Mouse (Mus musculus): Measurements from ENCODE around the gene Mllt1. TPM values are rescaled to one million over a fixed set of nuclear protein-coding genes. Genes with fewer than 3 reads are reported as not detected.

Gene Mllt1
- 24.1 and 27.8 TPM in 2 replicates for polyA plus RNA-seq (2012; rRNA removed)

DNA sequence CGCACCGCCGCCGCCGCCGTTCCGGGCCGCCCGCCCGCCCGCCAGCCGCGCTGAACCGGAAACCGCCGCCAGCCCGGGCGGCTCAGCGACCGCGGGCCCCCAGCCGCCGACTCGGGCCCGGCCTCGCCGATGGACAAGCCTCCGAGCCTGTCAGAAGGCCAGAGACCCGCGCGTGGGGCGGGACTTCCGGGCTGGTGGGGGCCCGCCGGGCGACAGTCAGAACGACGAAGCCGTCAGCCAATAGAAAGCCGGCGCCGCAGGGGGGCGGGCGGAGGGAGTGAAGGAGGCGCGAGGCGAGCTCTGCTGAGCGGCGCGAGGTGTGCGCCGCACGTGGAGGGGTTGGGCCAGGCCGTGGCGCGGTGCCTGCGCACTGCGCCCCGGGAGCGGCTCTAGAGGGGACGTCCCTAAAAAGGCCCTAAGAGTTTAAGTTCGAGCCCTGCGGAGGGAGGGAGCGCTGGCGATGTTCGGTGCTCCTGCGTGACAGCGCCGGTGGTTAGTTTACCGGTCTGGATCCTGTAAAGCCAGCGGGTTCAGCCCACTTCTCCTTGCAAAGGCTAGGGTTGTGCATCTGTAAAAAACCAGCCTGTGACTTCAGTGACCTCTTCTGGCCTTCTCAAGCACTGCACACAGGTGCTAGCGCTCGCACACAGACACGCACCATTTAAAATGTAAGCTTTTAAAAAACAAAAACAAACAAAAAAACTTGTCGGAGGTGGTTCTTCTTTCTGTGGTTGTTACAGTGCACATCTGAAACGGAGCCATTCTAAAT is at the start of gene Mllt1:
TSS of gene Mllt1 (minus strand) at position 53 of the 769 bp plus-strand sequence.

DNA sequence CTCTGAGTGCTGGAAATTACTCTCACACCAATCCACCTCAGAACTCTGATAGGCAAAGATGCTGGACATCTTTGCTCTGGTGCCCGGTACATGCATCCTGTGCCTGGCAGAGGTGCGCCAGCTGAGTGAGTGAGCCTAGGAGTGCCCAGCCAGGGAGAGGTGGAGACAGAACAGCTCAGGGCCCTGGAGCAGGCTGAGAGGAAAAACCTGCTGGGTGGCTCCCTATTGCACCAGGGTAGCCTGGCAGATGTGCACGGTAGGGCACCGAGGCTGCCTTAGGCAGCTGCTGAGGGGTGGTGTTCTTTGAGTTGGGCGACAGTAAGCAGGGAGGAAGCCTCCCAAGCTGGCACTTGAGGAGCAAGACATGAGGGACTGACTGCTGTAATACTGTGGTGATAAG is 46.8 kb upstream of the Mllt1 start, which contains the start of gene Acer1:
TSS of gene Acer1 (minus strand) at position 114 of the 400 bp plus-strand sequence.

DNA sequence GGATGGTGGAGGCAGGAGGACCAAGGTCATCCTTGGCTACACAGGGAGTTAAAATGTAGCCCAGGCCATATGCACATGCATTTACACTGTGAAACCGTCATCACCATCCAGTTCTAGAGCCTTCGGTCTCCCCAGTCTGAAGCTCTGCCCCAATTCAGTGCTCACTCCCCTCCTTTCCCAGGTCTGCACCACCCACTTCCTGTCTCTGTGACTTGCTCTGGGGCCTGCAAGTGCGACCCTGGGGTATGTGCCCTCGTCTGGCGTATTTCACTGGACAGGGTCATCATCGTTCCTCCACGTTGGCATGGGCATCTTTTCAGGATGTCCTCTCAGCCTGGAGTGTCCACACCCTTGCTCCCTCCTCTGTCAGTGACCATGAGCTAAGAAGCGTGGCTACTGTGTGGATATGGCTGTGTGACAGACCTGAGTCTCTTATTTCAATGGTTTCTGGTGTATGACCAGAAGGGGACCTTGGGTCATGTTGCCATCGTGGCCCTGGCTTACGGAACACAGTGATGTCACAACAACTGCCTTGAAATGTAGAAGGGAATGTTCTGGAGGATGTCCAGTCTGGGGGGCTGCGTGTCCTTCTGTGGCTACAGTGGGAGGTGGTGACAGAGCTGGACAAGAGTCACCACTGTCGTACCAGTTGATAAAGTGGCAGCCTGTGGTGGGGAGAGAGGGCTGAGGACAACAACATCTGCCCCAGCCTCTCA is 60.1 kb downstream of the Mllt1 start, which contains the start of gene 1700061G19Rik:
TSS of gene 1700061G19Rik (plus strand) at position 542 of the 716 bp plus-strand sequence.

GRCm38 (mm10) chr17:56874237-56874636 is 61.0 kb downstream of the Mllt1 start, which contains the start of gene Acsbg2:
Gene Acsbg2, minus strand, starts transcription at chr17:56874447.

Other genes with a start within 250 kb of the Mllt1 start
- gene Ndufa11, start 217.6 kb downstream of the Mllt1 start, polyA plus RNA-seq (2012; rRNA removed) = 612 and 926 TPM in 2 replicates
- 12.7 and 17.2 TPM in 2 replicates for gene Vmac, start 217.4 kb downstream of the Mllt1 start, polyA plus RNA-seq (2012; rRNA removed)
- gene Nrtn, start 177.9 kb downstream of the Mllt1 start, polyA plus RNA-seq (2012; rRNA removed) = 61.1 and 186 TPM in 2 replicates
- 42.5 and 43.8 TPM in 2 replicates for gene Dus3l, start 170.7 kb downstream of the Mllt1 start, polyA plus RNA-seq (2012; rRNA removed)
- 2.9 and 3.5 TPM in 2 replicates for gene Prr22, start 165.2 kb downstream of the Mllt1 start, polyA plus RNA-seq (2012; rRNA removed)
- 10.5 and 10.9 TPM in 2 replicates for gene Rfx2, start 104.4 kb downstream of the Mllt1 start, polyA plus RNA-seq (2012; rRNA removed)
- not detected in 2 replicates for gene Acsbg2, start 61.0 kb downstream of the Mllt1 start, polyA plus RNA-seq (2012; rRNA removed)
- gene 1700061G19Rik, start 59.9 kb downstream of the Mllt1 start, polyA plus RNA-seq (2012; rRNA removed) = 0.18 and 0.25 TPM in 2 replicates
- gene Acer1, start 46.7 kb upstream of the Mllt1 start, polyA plus RNA-seq (2012; rRNA removed) = 23.5 and 26.4 TPM in 2 replicates
- 92.3 and 119 TPM in 2 replicates for gene Clpp, start 54.9 kb upstream of the Mllt1 start, polyA plus RNA-seq (2012; rRNA removed)
- gene Alkbh7, start 61.9 kb upstream of the Mllt1 start, polyA plus RNA-seq (2012; rRNA removed) = 29.2 and 45.8 TPM in 2 replicates
- gene Pspn, start 64.6 kb upstream of the Mllt1 start, polyA plus RNA-seq (2012; rRNA removed) = not detected in 2 replicates
- 19.6 and 20.1 TPM in 2 replicates for gene Gtf2f1, start 75.9 kb upstream of the Mllt1 start, polyA plus RNA-seq (2012; rRNA removed)
- not detected in 2 replicates for gene Gm17949, start 76.1 kb upstream of the Mllt1 start, polyA plus RNA-seq (2012; rRNA removed)
- 44.9 and 45.0 TPM in 2 replicates for gene Khsrp, start 96.1 kb upstream of the Mllt1 start, polyA plus RNA-seq (2012; rRNA removed)
- 0.10 TPM in 1 of 2 replicates, not detected in the other for gene Slc25a41, start 106.2 kb upstream of the Mllt1 start, polyA plus RNA-seq (2012; rRNA removed)
- gene Crb3, start 123.7 kb upstream of the Mllt1 start, polyA plus RNA-seq (2012; rRNA removed) = 122 and 141 TPM in 2 replicates
- gene Slc25a23, start 124.4 kb upstream of the Mllt1 start, polyA plus RNA-seq (2012; rRNA removed) = 25.5 and 25.6 TPM in 2 replicates
- 1.1 and 1.8 TPM in 2 replicates for gene Dennd1c, start 143.1 kb upstream of the Mllt1 start, polyA plus RNA-seq (2012; rRNA removed)
- gene Tubb4a, start 152.4 kb upstream of the Mllt1 start, polyA plus RNA-seq (2012; rRNA removed) = 3.5 and 5.0 TPM in 2 replicates
- 1.9 and 3.0 TPM in 2 replicates for gene Tnfsf9, start 169.9 kb upstream of the Mllt1 start, polyA plus RNA-seq (2012; rRNA removed)
- 0.24 TPM in 1 of 2 replicates, not detected in the other for gene Cd70, start 214.4 kb upstream of the Mllt1 start, polyA plus RNA-seq (2012; rRNA removed)